Mouse (Mus musculus) spleen, adult 2 months (tissue): ENCODE measurements around the gene 3110082I17Rik.

Experiments
- CTCF ChIP-seq: fragments of 200-500 bp; IDR thresholded peaks from 2 replicates; pipeline ENCODE4 v1.5.1; 2011; ENCODE audit warnings: mild to moderate bottlenecking, inconsistent platforms; ENCODE audit not compliant: insufficient read depth, insufficient read length, insufficient replicate concordance; ENCODE audit errors: extremely low read depth
- POLR2A ChIP-seq: fragments of 200-500 bp; IDR thresholded peaks from 2 replicates; pipeline ENCODE4 v1.6.1; 2011; ENCODE audit warnings: low read depth, low read length, inconsistent platforms

DNA sequence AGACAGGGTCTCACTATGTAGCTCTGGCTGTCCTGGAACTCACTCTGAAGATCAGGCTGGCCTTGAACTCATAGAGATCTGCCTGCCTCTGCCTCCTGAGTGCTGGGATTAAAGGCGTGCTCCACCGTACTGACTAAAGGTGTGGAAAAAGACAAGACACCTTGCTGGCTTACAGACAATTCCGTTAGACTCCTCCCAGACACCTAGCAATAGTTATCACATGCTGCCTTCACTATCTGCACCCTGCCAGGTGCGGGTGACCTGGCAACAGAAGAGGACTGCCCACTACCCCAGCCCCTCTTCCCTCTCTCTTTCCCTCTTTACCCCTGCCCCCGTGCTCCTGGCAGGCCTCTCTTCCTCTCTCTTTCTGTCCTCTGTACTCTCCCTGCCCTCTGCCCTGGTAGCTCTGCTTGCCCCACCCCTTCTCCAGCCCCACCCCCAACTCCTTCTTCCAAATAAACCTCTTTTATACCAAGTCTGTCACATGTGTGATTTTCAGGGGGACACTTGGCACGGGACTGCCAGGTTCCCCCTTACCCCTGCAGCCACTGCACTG lies 86.4 kb downstream of the 3110082I17Rik start:
- TF ChIP-seq CTCF (no peak), POLR2A (no peak)
